Mouse (Mus musculus) right cerebral cortex, postnatal 10 days (tissue): Measurements from ENCODE around the gene Ccdc106.
"Not testable (repeated sequence)": the region's sequence is repeated elsewhere in the genome, so short reads cannot be mapped to it uniquely, and the experiment has no call there.

Experiments used
- DNase-seq, 2 experiments: peaks; one replicate each; pipeline ENCODE4 v3.0.0; 2021; ENCODE audit warnings: low spot score in 2 of 2

Gene Ccdc106

GRCm38 (mm10) chr7:5051193-5052192 lies 31.1 kb downstream of the Ccdc106 start, which contains the start of gene Zfp580:
Gene Zfp580 (plus strand): TSS chr7:5051538.
- peak; percentile 86 to 88 for DNase-seq

GRCm38 (mm10) chr7:5052438-5052837 lies 32.1 kb downstream of the Ccdc106 start:
- DNase-seq, result no peak

- peak; percentile 54 to 64 for DNase-seq
These were observed 32.6 kb downstream of the Ccdc106 start for GRCm38 (mm10) chr7:5052931-5053343.

- DNase-seq, result peak; percentile 68
These were observed 33.3 kb downstream of the Ccdc106 start for GRCm38 (mm10) chr7:5053456-5054179.

- DNase-seq, result peak; percentile 83 to 84
These were observed 36.4 kb downstream of the Ccdc106 start for GRCm38 (mm10) chr7:5056651-5057263.

- no peak for DNase-seq
These were observed 37.0 kb downstream of the Ccdc106 start for GRCm38 (mm10) chr7:5057381-5057780.

GRCm38 (mm10) chr7:5057804-5058203 lies 37.5 kb downstream of the Ccdc106 start:
- peak; percentile 53 to 64 for DNase-seq

GRCm38 (mm10) chr7:5058631-5059030 lies 38.3 kb downstream of the Ccdc106 start:
- no peak for DNase-seq

- DNase-seq, result peak; percentile 46 to 55
These were observed 39.1 kb downstream of the Ccdc106 start for GRCm38 (mm10) chr7:5059421-5059820.

GRCm38 (mm10) chr7:5060239-5060731 lies 39.9 kb downstream of the Ccdc106 start:
- DNase-seq, result peak; percentile 85 to 91

GRCm38 (mm10) chr7:5060944-5061773 lies 40.8 kb downstream of the Ccdc106 start:
- peak; percentile 98 to 100 for DNase-seq

- peak; percentile 96 for DNase-seq
These were observed 41.5 kb downstream of the Ccdc106 start, which contains the start of gene U2af2 for GRCm38 (mm10) chr7:5061774-5062359. Gene U2af2 (plus strand): TSS chr7:5062143.

- peak; percentile 80 to 87 for DNase-seq
These were observed 42.1 kb downstream of the Ccdc106 start for GRCm38 (mm10) chr7:5062360-5063001.

- no peak for DNase-seq
These were observed 44.5 kb downstream of the Ccdc106 start for GRCm38 (mm10) chr7:5064886-5065285.

- no peak for DNase-seq
These were observed 53.2 kb downstream of the Ccdc106 start for GRCm38 (mm10) chr7:5073586-5073985.

GRCm38 (mm10) chr7:5074984-5075383 lies 54.6 kb downstream of the Ccdc106 start:
- DNase-seq, result no peak

GRCm38 (mm10) chr7:5076931-5077330 lies 56.6 kb downstream of the Ccdc106 start:
- DNase-seq, result no peak

GRCm38 (mm10) chr7:5079365-5080009 lies 59.1 kb downstream of the Ccdc106 start:
- not testable (repeated sequence) for DNase-seq

GRCm38 (mm10) chr7:5080010-5080751 lies 59.8 kb downstream of the Ccdc106 start, which contains the start of gene Epn1:
Gene Epn1 (plus strand): TSS chr7:5080235.
- peak; percentile 98 for DNase-seq
